Mouse (Mus musculus) liver, postnatal 0 days (tissue): ENCODE measurements at regions not wholly inside any gene's neighbourhood (a gene's known extent, or its start where the extent isn't known, plus 50 kb on each side); places are given as distances from the start of the nearest gene placed in this dataset.

Source experiments
- ATAC-seq: fragments of 200-750 bp; cut with Nextera tagmentation; 2 replicates; pipeline ENCODE4 v1.8.0; 2017; ENCODE audit warnings: mild to moderate bottlenecking, moderate library complexity
- DNase-seq: peaks from one replicate; pipeline ENCODE4 v3.0.0-alpha.2; 2016
- H3K27ac ChIP-seq: fragments of 300-500 bp; sonication (generic); 2 replicates; pipeline ENCODE4 v1.5.1; 2014; ENCODE audit warnings: antibody characterized with exemption, moderate library complexity, mild to moderate bottlenecking, low read depth
- H3K27me3 ChIP-seq: fragments of 300-500 bp; sonication (generic); 2 replicates; pipeline ENCODE4 v1.6.1; 2014; ENCODE audit warnings: low read length, control low read depth, mixed read lengths; ENCODE audit not compliant: insufficient read depth
- H3K36me3 ChIP-seq: fragments of 300-500 bp; sonication (generic); replicated peaks from 2 replicates; pipeline ENCODE4 v1.6.1; 2014; ENCODE audit warnings: mild to moderate bottlenecking, control low read depth, low read length, moderate library complexity, mixed read lengths; ENCODE audit not compliant: insufficient read depth
- H3K4me1 ChIP-seq: fragments of 300-500 bp; sonication (generic); 2 replicates; pipeline ENCODE4 v1.6.1; 2014; ENCODE audit warnings: antibody characterized with exemption, mild to moderate bottlenecking, control low read depth; ENCODE audit not compliant: insufficient read depth
- H3K4me2 ChIP-seq: fragments of 300-500 bp; sonication (generic); 2 replicates; pipeline ENCODE4 v1.6.1; 2014; ENCODE audit warnings: low read depth, mild to moderate bottlenecking, low read length, moderate library complexity, mixed read lengths
- H3K4me3 ChIP-seq: fragments of 300-500 bp; sonication (generic); 2 replicates; pipeline ENCODE4 v1.5.1; 2014; ENCODE audit warnings: low read depth, low read length
- H3K9ac ChIP-seq: fragments of 300-500 bp; sonication (generic); replicated peaks from 2 replicates; pipeline ENCODE4 v1.6.1; 2014; ENCODE audit warnings: mild to moderate bottlenecking, moderate library complexity
- H3K9me3 ChIP-seq: fragments of 300-500 bp; sonication (generic); 2 replicates; pipeline ENCODE4 v1.6.1; 2016; ENCODE audit warnings: mild to moderate bottlenecking, control low read depth, low read length, mixed read lengths
- CTCF ChIP-seq: sonication (generic); IDR thresholded peaks from 2 replicates; pipeline ENCODE4 v1.5.1; 2016; ENCODE audit warnings: antibody characterized with exemption, low read depth
- EP300 ChIP-seq: IDR thresholded peaks from 2 replicates; pipeline ENCODE4 v1.6.1; 2016; ENCODE audit warnings: antibody characterized with exemption, low read depth, mild to moderate bottlenecking
- WGBS: fragments of 180-500 bp; shearing (Covaris S2); extraction: QIAGEN DNeasy Blood & Tissue Kit; methylation state at CpG from one replicate; pipeline ENCODE4 v1.1.7; 2014; ENCODE audit not compliant: insufficient replicate concordance; 5-methylcytosine and 5-hydroxymethylcytosine counted together

DNA sequence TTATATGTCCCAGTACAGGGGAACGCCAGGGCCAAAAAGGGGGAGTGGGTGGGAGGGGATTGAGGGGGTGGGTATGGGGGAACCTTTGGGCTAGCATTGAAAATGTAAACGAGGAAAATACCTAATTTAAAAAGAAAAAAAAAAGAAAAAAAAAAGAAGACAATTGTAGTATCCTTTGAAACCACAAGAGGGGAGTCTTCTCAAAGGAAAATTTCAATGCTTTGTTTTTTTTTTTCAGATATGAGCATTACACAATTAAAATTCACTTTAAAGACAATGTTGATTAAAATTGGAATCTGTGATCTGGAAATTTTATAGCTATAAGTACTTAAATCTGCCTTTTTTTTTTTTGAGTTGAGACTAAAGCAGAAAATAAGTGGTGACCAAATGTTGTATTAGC is 255.8 kb upstream of the Tecrl start:
- Histone ChIP-seq H3K9ac (no peak overlapping the region), H3K36me3 (no peaks in the 10 kb centered on the region), H3K27me3 (no peaks in the 10 kb centered on the region), H3K4me2 (no peak overlapping the region), H3K27ac (no peak overlapping the region), H3K9me3 (no peaks in the 10 kb centered on the region), H3K4me3 (no peak overlapping the region), H3K4me1 (no peaks in the 10 kb centered on the region)
- ATAC-seq: no peak
- no peak for DNase-seq
- WGBS: 28% methylated on average over 2 of the region's 2 CpGs
- TF ChIP-seq EP300: no peak
- TF ChIP-seq CTCF: no peak

DNA sequence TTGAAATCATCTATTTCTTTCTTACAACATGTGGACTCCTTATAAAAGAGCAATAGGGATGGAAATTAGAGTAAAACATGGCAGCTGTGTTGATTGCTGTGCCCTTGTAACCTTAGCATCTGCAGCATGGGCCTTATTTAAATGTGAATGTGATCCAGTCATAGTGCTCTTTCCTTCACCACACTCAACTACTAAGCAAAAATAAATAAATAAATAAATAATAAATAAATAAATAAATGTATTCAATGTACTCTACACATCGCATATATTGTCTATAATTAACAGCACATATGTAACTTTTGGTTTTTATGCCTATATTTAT is 238.3 kb upstream of the Tecrl start:
- ATAC-seq (no peak), DNase-seq (no peak)
- Histone ChIP-seq H3K27ac (no peak overlapping the region), H3K9me3 (no peaks in the 10 kb centered on the region), H3K4me3 (no peak overlapping the region), H3K4me2 (no peak overlapping the region), H3K9ac (no peak overlapping the region), H3K36me3 (no peaks in the 10 kb centered on the region), H3K27me3 (no peaks in the 10 kb centered on the region), H3K4me1 (no peaks in the 10 kb centered on the region)
- 59% methylated on average over 1 of the region's 1 CpGs for WGBS
- TF ChIP-seq CTCF (no peak), EP300 (no peak)

DNA sequence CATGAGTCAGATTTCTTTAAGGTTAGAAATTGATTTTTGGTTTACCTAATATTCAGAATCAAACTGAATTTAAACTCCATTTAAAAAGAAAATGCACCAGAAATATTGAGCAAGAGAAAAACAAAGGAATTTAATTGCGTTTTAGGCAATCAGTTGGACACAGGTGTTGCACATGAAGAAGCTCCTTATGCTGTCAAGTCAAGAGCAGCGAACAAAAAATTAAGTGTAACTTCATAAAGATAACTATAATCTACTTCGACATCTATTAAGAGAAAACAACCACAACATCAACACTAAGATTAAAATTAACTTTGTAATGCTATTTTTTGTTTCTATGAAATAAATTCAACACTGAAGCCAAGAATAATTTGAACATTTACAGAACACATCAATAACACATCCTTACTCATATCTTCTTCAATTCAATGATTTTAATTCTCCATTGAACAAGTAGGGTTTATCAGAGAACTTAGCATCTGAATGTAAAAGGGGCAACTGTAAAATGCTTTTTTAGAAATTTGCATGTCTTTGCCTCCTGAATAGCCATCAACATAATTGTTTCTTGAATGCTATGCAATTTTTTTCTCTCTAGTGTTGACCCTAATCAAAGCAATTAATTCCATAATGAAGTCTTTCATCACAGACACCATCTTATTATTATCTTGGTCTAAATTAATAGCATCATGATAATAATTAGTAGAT is 237.7 kb upstream of the Tecrl start:
- WGBS: 77% methylated on average over 3 of the region's 3 CpGs
- Histone ChIP-seq H3K27ac (no peak overlapping the region), H3K9me3 (no peaks in the 10 kb centered on the region), H3K4me1 (no peaks in the 10 kb centered on the region), H3K27me3 (no peaks in the 10 kb centered on the region), H3K4me2 (no peak overlapping the region), H3K4me3 (no peak overlapping the region), H3K9ac (no peak overlapping the region), H3K36me3 (no peaks in the 10 kb centered on the region)
- ATAC-seq (no peak), DNase-seq (no peak)
- TF ChIP-seq EP300: no peak
- no peak for TF ChIP-seq CTCF
